Mouse (Mus musculus): ENCODE data around the gene Tuba1c.
A peak's percentile ranks its signal among the peaks of the same experiment; 100 is the strongest.

The Tuba1c gene

GRCm38 (mm10) chr15:98996840-98997239 lies 32.9 kb upstream of the Tuba1c start:
- no peak for DNase-seq (ENCODE audit: low spot score)

GRCm38 (mm10) chr15:98997938-98998774 lies 31.5 kb upstream of the Tuba1c start:
- no peak for DNase-seq (ENCODE audit: low spot score)

GRCm38 (mm10) chr15:98998775-98999157 lies 30.9 kb upstream of the Tuba1c start:
- DNase-seq (ENCODE audit: low spot score): no peak

GRCm38 (mm10) chr15:99000535-99001283 lies 29.0 kb upstream of the Tuba1c start:
- DNase-seq (ENCODE audit: low spot score): no peak

GRCm38 (mm10) chr15:99001451-99001931 lies 28.2 kb upstream of the Tuba1c start:
- no peak for DNase-seq (ENCODE audit: low spot score)

GRCm38 (mm10) chr15:99003600-99003999 lies 26.1 kb upstream of the Tuba1c start:
- no peak for DNase-seq (ENCODE audit: low spot score)

GRCm38 (mm10) chr15:99008801-99009241 lies 20.9 kb upstream of the Tuba1c start:
- DNase-seq (ENCODE audit: low spot score): no peak

- DNase-seq (ENCODE audit: low spot score): no peak
These were observed 18.8 kb upstream of the Tuba1c start for GRCm38 (mm10) chr15:99010896-99011295.

DNA sequence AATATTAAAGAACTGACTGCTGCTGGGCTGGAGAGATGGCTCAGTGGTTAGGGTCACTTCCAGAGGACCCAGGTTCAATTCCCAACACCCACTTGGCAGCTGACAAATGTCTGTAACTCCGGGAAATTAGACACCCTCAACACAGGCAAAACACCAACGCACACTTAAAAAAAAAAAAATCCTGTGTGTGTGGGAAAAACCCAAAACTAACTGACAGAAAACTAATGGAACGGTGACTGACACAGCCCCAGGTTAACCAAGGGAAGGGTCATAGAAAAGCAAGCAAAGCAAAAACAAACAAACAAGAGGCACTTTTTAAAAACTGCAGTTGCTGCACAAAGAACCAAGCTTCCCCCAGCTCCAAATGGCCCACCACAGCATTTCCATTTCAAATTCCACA lies 17.7 kb upstream of the Tuba1c start:
- DNase-seq (ENCODE audit: low spot score): no peak

GRCm38 (mm10) chr15:99014496-99015030 lies 15.1 kb upstream of the Tuba1c start:
- DNase-seq (ENCODE audit: low spot score): no peak

- DNase-seq (ENCODE audit: low spot score): no peak
These were observed 12.3 kb upstream of the Tuba1c start for GRCm38 (mm10) chr15:99017355-99017761.

DNA sequence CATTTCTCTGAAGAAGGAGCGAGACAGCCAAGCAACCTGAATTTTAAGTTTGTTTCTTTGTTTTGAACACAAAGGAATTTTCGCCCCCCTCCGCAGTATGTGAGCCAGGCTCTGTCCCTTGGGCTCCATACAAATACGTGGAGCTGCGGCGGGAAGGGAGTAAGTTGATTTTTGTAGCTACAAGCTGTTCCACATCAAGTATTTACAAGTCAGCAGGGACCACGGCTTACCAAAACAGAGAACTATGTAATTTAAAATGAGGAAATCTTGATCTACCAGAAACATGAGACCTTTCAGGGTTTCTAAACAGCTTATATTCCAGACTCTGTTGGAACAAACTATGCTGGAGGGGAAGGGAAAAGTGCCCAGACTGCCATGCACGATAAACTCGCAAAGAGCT lies 11.7 kb upstream of the Tuba1c start:
- no peak for DNase-seq (ENCODE audit: low spot score)

DNA sequence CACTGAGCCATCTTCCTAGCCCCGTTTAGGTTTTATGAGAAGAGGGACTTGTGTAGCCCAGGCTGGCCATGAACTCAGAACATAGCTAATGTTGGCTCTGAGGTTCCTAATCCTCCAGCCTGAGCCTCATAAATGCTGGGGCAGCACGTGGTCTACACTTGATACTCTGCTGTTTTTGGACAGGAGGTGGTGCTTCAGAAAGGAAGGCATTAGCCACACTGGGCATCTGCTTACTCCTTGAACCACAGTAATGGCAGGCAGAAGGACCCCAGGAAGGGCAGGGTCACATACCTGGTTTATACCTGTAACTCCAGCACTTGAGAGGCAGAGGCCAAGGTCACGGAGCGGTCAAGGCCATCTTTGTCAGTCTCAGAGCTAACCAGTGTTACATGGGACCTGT lies 11.1 kb upstream of the Tuba1c start:
- no peak for DNase-seq (ENCODE audit: low spot score)

DNA sequence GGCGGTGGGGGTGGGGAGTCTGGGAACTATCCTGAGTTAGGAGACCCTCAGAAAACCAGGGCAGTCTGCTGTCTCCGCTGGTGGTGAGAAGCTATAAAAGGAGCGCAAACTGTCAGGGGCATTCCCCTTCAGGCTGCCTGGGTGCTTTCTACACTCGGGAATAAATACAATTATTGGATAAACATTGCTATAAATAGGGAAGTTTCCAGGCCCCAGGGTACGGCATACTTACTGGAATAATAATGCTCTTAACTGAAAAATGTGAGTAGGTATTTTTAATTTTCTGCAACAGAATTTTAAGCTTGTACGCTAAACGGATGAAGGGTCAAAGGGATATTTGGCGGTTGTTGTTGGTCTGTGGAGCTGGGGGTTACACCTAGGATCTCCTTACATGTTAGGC lies 10.3 kb upstream of the Tuba1c start:
- no peak for DNase-seq (ENCODE audit: low spot score)

DNA sequence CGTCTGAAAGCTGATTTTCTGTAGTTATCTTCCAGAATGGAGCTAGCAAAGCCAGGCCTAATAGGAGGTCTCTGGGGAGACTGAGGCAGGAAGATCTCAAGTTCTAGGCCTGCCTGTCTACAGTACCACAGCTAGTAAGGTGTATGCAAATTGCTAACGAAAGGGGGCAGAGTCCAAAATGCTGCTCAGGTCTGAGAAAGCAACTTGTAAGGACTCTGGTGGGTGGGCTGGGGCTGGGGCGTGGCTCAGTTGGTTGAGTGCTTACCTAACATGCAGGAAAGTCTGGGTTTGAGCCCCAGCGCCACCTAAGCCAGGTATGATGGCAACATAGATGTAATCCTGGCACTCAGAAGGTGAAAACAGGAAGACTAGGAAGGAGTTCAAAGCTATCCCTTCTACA lies 9.5 kb upstream of the Tuba1c start:
- DNase-seq (ENCODE audit: low spot score): no peak

GRCm38 (mm10) chr15:99021255-99021654 lies 8.4 kb upstream of the Tuba1c start:
- DNase-seq (ENCODE audit: low spot score): no peak

- DNase-seq (ENCODE audit: low spot score): peak; percentile 75
These were observed 4.9 kb upstream of the Tuba1c start for GRCm38 (mm10) chr15:99024668-99025314.

GRCm38 (mm10) chr15:99025414-99025813 lies 4.3 kb upstream of the Tuba1c start:
- no peak for DNase-seq (ENCODE audit: low spot score)

DNA sequence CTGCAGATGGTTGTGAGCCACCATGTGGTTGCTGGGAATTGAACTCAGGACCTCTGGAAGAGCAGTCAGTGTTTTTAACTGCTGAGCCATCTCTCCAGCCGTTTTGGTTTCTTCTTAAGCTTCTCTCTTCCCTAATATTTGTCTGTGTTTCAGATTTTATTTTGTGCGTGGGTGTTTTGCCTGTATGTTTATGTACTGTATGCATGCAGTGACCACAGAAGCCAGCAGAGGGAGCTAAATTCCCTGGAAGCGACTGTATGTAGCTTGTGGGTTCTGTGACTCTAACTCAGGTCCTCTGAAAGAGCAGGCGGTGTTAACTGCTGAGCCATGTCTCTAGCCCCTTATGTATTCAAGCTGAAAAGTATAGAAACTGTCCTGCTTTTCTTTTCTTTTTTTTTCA lies 3.4 kb upstream of the Tuba1c start:
- no peak for DNase-seq (ENCODE audit: low spot score)

DNA sequence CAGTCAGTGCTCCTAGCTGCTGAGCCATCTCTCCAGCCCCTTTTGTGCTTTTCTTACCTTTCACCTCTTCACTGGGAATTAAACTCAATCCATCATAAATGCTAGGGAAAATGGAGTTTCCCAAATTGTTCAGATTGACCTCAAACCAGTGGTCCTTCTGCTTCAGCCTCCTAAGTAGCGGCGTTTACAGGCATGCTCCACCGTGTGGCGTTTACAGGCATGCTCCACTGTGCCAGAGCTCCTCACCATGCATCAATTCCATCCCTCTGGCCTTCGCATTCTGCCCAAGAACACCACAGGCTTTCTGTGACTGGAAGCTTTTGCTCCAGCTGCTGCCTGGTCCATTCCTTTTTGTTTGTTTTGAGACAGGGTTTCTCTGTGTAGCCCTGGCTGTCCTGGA lies 2.6 kb upstream of the Tuba1c start:
- no peak for DNase-seq (ENCODE audit: low spot score)

DNA sequence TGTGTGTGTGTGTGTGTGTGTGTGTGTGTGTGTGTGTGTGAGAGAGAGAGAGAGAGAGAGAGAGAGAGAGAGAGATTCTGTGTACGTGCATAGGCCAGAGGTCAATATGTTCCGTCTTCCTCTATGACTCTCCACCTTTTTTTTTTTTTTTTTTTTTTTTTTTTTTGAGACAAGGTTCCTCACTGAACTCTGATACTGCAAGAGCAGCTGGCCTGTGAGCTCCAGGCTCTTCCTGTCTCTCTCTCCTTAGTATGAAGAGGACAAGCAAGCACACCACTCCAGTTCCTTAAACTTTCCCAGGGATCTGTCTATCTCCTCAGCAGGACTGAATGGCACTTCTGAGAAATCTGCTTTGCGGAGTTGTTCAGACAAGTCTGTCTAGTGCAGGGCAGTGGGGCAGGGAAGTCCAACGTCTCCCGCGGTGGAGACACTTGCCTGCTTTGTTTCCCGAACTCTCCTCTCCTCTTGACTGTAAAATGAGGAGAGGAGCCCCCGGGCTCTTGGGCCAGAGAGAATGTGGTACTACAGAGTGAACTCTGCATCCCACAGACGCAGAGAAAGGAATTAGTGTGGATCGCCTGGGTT lies 725 bp upstream of the Tuba1c start:
- no peak for DNase-seq (ENCODE audit: low spot score)

Measured in ovary, postnatal 36 days (tissue).